Mouse (Mus musculus) liver, postnatal 0 days (tissue): ENCODE data around the gene Fto. TPM values are rescaled to one million over a fixed set of nuclear protein-coding genes. Genes with fewer than 3 reads are reported as not detected.

Experiments used
- ATAC-seq: fragments of 200-750 bp; cut with Nextera tagmentation; 2 replicates; pipeline ENCODE4 v1.8.0; 2017; ENCODE audit warnings: mild to moderate bottlenecking, moderate library complexity
- DNase-seq: peaks from one replicate; pipeline ENCODE4 v3.0.0-alpha.2; 2016
- H3K27ac ChIP-seq: fragments of 300-500 bp; sonication (generic); 2 replicates; pipeline ENCODE4 v1.5.1; 2014; ENCODE audit warnings: antibody characterized with exemption, moderate library complexity, mild to moderate bottlenecking, low read depth
- H3K27me3 ChIP-seq: fragments of 300-500 bp; sonication (generic); 2 replicates; pipeline ENCODE4 v1.6.1; 2014; ENCODE audit warnings: low read length, control low read depth, mixed read lengths; ENCODE audit not compliant: insufficient read depth
- H3K36me3 ChIP-seq: fragments of 300-500 bp; sonication (generic); replicated peaks from 2 replicates; pipeline ENCODE4 v1.6.1; 2014; ENCODE audit warnings: mild to moderate bottlenecking, control low read depth, low read length, moderate library complexity, mixed read lengths; ENCODE audit not compliant: insufficient read depth
- H3K4me1 ChIP-seq: fragments of 300-500 bp; sonication (generic); 2 replicates; pipeline ENCODE4 v1.6.1; 2014; ENCODE audit warnings: antibody characterized with exemption, mild to moderate bottlenecking, control low read depth; ENCODE audit not compliant: insufficient read depth
- H3K4me2 ChIP-seq: fragments of 300-500 bp; sonication (generic); 2 replicates; pipeline ENCODE4 v1.6.1; 2014; ENCODE audit warnings: low read depth, mild to moderate bottlenecking, low read length, moderate library complexity, mixed read lengths
- H3K4me3 ChIP-seq: fragments of 300-500 bp; sonication (generic); 2 replicates; pipeline ENCODE4 v1.5.1; 2014; ENCODE audit warnings: low read depth, low read length
- H3K9ac ChIP-seq: fragments of 300-500 bp; sonication (generic); replicated peaks from 2 replicates; pipeline ENCODE4 v1.6.1; 2014; ENCODE audit warnings: mild to moderate bottlenecking, moderate library complexity
- H3K9me3 ChIP-seq: fragments of 300-500 bp; sonication (generic); 2 replicates; pipeline ENCODE4 v1.6.1; 2016; ENCODE audit warnings: mild to moderate bottlenecking, control low read depth, low read length, mixed read lengths
- CTCF ChIP-seq: sonication (generic); IDR thresholded peaks from 2 replicates; pipeline ENCODE4 v1.5.1; 2016; ENCODE audit warnings: antibody characterized with exemption, low read depth
- EP300 ChIP-seq: IDR thresholded peaks from 2 replicates; pipeline ENCODE4 v1.6.1; 2016; ENCODE audit warnings: antibody characterized with exemption, low read depth, mild to moderate bottlenecking
- WGBS: fragments of 180-500 bp; shearing (Covaris S2); extraction: QIAGEN DNeasy Blood & Tissue Kit; methylation state at CpG from one replicate; pipeline ENCODE4 v1.1.7; 2014; ENCODE audit not compliant: insufficient replicate concordance; 5-methylcytosine and 5-hydroxymethylcytosine counted together
- polyA plus RNA-seq: library from polyadenylated mRNA; unstranded; fragments of >200 nt; fragmentation: Nextera tagmentation; extraction: Ambion mirVana; gene quantifications from 2 replicates; pipeline ENCODE4 v1.2.1, GENCODE M21; 2015

Gene Fto
- polyA plus RNA-seq, 1 experiment from 2014 or later, result 10.8 TPM

DNA sequence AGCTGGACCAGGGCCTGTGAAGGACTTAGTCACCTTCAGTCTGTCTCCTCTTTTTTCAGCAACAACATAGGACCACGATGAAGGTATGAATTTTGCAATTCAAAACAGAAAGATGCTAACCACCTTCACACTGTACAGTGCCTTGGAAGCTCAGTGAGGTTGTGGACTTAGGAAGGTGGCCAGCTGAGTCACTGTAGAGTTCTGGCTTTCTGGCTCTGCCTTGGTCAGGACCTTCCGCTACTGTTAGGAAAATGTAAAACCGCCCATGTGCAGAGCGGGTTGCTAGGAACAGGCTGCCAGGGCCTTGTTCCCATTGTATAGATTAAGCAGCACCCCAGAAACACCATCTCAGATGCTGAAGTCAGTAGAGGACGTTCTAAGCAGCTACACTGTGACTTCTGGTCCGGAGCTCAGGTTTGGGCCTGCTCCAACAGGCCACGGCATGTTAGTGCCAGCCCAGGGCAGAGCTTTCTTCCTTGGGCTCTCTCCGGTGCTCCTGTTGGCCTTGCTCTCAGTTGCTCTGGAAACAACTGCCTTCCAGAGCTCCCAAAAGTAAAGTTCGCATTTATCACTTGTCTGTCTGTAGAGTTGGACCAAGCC, 237.9 kb downstream of the Fto start:
- Histone ChIP-seq H3K4me2 (no peak overlapping the region), H3K27me3 (no peaks in the 10 kb centered on the region), H3K9me3 (no peaks in the 10 kb centered on the region), H3K36me3 (no peaks in the 10 kb centered on the region), H3K4me3 (no peak overlapping the region), H3K4me1 (no peaks in the 10 kb centered on the region), H3K27ac (no peak overlapping the region), H3K9ac (no peak overlapping the region)
- WGBS, result 84% methylated on average over 9 of the region's 9 CpGs
- ATAC-seq, result no peak
- TF ChIP-seq EP300, result no peak
- no peak for TF ChIP-seq CTCF
- no peak for DNase-seq

DNA sequence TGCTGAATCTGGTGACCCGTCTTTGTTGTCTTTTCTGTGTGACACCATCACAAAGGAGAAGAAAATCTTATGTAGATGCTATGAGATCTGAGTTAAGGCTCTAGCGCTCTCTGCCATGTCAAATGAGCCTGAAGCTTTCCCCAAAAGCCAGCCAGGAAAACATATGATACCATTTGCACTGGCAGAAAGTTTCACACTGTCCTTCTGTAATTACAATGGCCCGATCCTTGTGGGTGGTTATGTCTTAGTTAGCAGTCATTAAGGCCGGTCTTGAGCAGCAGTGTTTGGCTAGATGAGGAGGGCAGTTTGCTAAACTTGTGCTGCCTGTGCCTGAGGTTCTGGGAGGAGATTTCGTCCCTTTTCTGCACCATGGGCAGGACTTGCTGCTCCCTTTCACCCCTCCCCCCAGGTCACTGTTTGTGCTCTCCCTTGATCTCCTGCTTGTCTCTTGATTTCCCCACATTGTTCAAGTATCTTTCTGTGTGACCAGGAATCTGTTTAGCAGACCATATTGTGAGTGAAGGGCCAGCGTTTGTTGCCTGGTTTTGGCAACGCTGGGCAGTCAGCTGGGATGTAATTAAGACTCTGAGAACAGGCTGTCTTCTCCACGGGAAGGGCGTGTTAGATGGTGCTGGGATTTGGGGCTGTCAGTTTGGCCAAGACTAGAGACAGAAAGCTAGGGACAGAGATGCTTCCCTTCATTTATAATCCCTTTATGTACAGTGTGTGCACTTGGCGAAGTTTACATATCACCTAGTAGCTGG, 238.6 kb downstream of the Fto start:
- DNase-seq (no peak), ATAC-seq (no peak)
- no peaks in the 10 kb centered on the region for H3K27me3 ChIP-seq
- no peak overlapping the region for H3K9ac ChIP-seq
- no peak overlapping the region for H3K27ac ChIP-seq
- no peaks in the 10 kb centered on the region for H3K4me1 ChIP-seq
- no peaks in the 10 kb centered on the region for H3K9me3 ChIP-seq
- H3K4me2 ChIP-seq, result no peak overlapping the region
- H3K4me3 ChIP-seq, result no peak overlapping the region
- no peak for TF ChIP-seq EP300
- H3K36me3 ChIP-seq, result no peaks in the 10 kb centered on the region
- 70% methylated on average over 10 of the region's 10 CpGs for WGBS

DNA sequence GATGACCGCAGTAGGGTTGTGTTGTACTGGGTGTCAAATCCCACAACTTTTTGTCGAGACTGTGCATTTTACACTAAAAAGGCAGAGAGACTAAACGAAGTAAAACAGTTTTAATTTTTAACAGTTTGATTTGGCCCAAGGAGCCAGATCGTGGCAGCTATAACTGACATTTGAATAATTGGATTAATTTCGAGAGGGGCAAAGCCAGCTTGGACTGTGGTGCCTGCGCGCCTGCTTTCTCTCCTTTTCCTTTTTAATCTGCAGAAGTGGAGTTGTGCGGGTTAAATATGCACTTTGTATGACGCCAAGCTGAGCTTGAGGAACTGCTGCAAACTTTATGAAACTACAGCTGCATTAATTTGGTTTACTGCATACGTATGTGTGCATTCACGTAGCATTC, 239.3 kb downstream of the Fto start:
- no peak for ATAC-seq
- Histone ChIP-seq H3K27me3 (no peaks in the 10 kb centered on the region), H3K27ac (no peak overlapping the region), H3K9me3 (no peaks in the 10 kb centered on the region), H3K4me3 (no peak overlapping the region), H3K4me2 (no peak overlapping the region), H3K36me3 (no peaks in the 10 kb centered on the region), H3K4me1 (no peaks in the 10 kb centered on the region), H3K9ac (no peak overlapping the region)
- no peak for DNase-seq
- WGBS, result 88% methylated on average over 11 of the region's 11 CpGs
- TF ChIP-seq CTCF (no peak), EP300 (no peak)

DNA sequence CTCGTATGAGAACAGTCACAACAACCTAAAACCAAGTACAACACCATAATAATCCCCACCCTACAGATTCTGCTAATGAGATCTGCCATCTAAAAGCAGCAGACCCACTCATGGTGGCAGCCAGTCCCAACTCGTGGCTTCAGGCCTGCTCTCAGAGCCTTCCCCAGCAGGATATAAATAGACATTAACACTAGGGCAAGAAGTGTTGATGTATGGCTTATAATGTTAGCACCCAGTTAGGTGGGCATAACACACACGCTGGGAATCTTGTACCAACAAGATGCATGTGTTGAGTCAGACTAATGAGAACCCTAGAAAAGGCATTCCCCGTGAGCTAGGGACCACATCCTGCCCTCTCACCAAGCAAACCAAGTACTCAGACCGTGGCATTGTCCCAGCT, 240.1 kb downstream of the Fto start:
- Histone ChIP-seq H3K27ac (no peak overlapping the region), H3K4me3 (no peak overlapping the region), H3K4me2 (no peak overlapping the region), H3K36me3 (no peaks in the 10 kb centered on the region), H3K9ac (no peak overlapping the region), H3K27me3 (no peaks in the 10 kb centered on the region), H3K9me3 (no peaks in the 10 kb centered on the region), H3K4me1 (no peaks in the 10 kb centered on the region)
- DNase-seq (no peak), ATAC-seq (no peak)
- WGBS, result 73% methylated on average over 5 of the region's 5 CpGs
- no peak for TF ChIP-seq CTCF

DNA sequence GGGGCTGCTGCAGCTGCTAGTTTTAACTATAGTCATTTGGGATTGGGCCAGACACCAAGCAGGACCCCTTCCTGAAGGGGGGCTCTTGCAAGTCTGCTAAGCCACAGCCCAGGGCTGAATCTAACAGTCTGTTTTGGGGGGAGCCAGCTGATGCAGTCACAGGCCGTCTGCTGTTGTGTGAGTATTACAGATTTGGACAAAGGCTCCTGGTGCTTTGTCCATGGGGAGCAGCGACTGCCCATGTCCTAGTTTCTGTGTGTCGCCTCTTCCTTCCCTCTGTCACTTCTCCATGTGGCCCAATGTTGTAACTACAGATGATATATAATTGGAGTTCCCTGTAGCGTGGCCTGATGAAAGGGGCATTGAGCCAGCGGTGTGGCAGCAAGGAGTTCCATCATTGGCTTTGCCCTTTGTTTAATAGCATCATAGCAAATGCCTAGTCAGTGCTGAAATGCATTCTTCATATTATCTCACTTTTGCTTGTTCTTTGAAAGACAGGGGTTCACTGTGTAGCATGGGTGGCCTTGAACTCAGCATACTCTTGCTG, 243.8 kb downstream of the Fto start:
- Histone ChIP-seq H3K27ac (no peak overlapping the region), H3K4me2 (no peak overlapping the region), H3K9me3 (no peaks in the 10 kb centered on the region), H3K4me3 (no peak overlapping the region), H3K27me3 (no peaks in the 10 kb centered on the region), H3K9ac (no peak overlapping the region), H3K36me3 (no peaks in the 10 kb centered on the region), H3K4me1 (no peaks in the 10 kb centered on the region)
- ATAC-seq (no peak), DNase-seq (no peak)
- TF ChIP-seq CTCF (no peak), EP300 (no peak)
- 78% methylated on average over 5 of the region's 5 CpGs for WGBS

DNA sequence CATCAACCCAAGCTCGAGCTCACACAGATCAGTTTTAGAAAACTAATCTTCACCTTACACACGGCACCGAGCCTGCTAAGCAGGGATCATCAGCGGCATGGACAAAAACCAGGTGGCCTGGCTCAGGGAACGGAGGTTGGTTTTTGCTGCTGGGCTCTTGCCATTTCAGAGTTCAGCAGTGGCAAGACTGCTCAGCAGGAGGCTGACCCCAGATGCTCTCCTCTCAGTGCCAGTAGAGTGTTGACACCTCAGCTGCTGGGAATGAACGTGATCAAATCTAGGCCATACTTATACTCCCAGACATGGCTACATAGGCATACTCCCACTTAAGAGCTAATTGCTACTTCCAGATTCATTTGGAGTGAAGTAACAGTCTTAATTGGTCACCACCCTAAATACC, 245.1 kb downstream of the Fto start:
- no peaks in the 10 kb centered on the region for H3K27me3 ChIP-seq
- H3K9me3 ChIP-seq, result no peaks in the 10 kb centered on the region
- H3K36me3 ChIP-seq, result no peaks in the 10 kb centered on the region
- TF ChIP-seq CTCF (no peak), EP300 (no peak)
- no peak overlapping the region for H3K4me2 ChIP-seq
- ATAC-seq (no peak), DNase-seq (no peak)
- H3K27ac ChIP-seq, result no peak overlapping the region
- no peak overlapping the region for H3K9ac ChIP-seq
- no peak overlapping the region for H3K4me3 ChIP-seq
- WGBS, result 79% methylated on average over 6 of the region's 6 CpGs
- H3K4me1 ChIP-seq, result no peaks in the 10 kb centered on the region
